Mouse (Mus musculus) MEL (cell line): ENCODE measurements around the gene Plcb4.

Experiments used
- CTCF ChIP-seq, 3 experiments: IDR thresholded peaks in 2 of 3; conservative IDR thresholded peaks in 1 of 3; 2 replicates each; pipeline ENCODE4 v1.5.1; 2011 to 2012; ENCODE audit warnings: low read length in 3 of 3, low read depth in 2 of 3, mild to moderate bottlenecking in 2 of 3, improper control_type of control experiment in 1 of 3, inconsistent platforms in 1 of 3, mixed read lengths in 1 of 3, moderate library complexity in 1 of 3; ENCODE audit not compliant: control insufficient read depth in 1 of 3, insufficient read depth in 1 of 3, poor library complexity in 1 of 3, severe bottlenecking in 1 of 3
- EP300 ChIP-seq, 2 experiments: IDR thresholded peaks; 2 replicates each; pipeline ENCODE4 v1.6.1; 2011; ENCODE audit warnings: improper control_type of control experiment in 2 of 2, low read length in 2 of 2, low read depth in 1 of 2, mild to moderate bottlenecking in 1 of 2
- MAFK ChIP-seq: IDR thresholded peaks from 2 replicates; pipeline ENCODE4 v1.6.1; 2011; ENCODE audit warnings: low read depth, mild to moderate bottlenecking, low read length, improper control_type of control experiment, borderline replicate concordance

DNA sequence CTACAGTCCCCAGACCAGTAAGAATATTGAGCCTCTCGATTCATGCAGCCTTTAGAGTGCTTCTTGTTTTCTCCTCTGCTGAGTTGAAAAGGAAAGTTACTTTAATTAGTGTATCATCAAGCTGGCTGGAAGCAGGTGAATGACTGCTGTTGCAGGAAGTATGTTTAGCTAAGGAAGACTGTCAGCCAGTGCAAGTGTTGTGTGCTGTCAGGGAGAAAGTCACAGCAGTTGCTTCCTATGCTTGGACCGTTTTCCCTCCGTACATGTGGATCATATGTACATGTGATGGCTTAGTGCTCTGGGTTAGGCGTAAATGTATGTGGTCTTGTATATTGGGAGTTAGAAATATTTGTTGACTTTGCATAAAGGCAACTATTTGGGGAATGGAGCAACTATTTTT is 69.1 kb downstream of the Plcb4 start:
- TF ChIP-seq CTCF (IDR thresholded peaks at IDR 0.05 in 2 of 3, conservative IDR thresholded peaks at IDR 0.05 in 1 of 3; ENCODE audit: control insufficient read depth in 1 of 3, insufficient read depth in 1 of 3, low read depth in 2 of 3, low read length in 3 of 3, poor library complexity in 1 of 3, severe bottlenecking in 1 of 3): no peak
- TF ChIP-seq MAFK: no peak
- no peak for TF ChIP-seq EP300 (IDR thresholded peaks at IDR 0.05; ENCODE audit: low read depth in 1 of 2, low read length in 2 of 2)
